Mouse (Mus musculus) limb, embryonic 12.5 days (tissue): ENCODE measurements around the gene Gprc5c. TPM values are rescaled to one million over a fixed set of nuclear protein-coding genes. Genes with fewer than 3 reads are reported as not detected.

Source experiments
- ATAC-seq: fragments of 200-750 bp; cut with Nextera tagmentation; 2 replicates; pipeline ENCODE4 v1.8.0; 2017; ENCODE audit warnings: low read depth, moderate TSS enrichment; ENCODE audit not compliant: insufficient number of reproducible peaks, insufficient read depth, low FRiP score, low TSS enrichment
- H3K27ac ChIP-seq: fragments of 300-500 bp; sonication (generic); 2 replicates; pipeline ENCODE4 v1.5.1; 2016; ENCODE audit warnings: mild to moderate bottlenecking, moderate library complexity
- H3K27me3 ChIP-seq: fragments of 300-500 bp; sonication (generic); 2 replicates; pipeline ENCODE4 v1.6.1; 2016; ENCODE audit warnings: mild to moderate bottlenecking, moderate library complexity
- H3K36me3 ChIP-seq: fragments of 300-500 bp; sonication (generic); 2 replicates; pipeline ENCODE4 v1.6.1; 2016; ENCODE audit warnings: mild to moderate bottlenecking, moderate library complexity
- H3K4me1 ChIP-seq: fragments of 300-500 bp; sonication (generic); replicated peaks from 2 replicates; pipeline ENCODE4 v1.6.1; 2016
- H3K4me2 ChIP-seq: fragments of 300-500 bp; sonication (generic); 2 replicates; pipeline ENCODE4 v1.6.1; 2016; ENCODE audit warnings: mild to moderate bottlenecking, moderate library complexity
- H3K4me3 ChIP-seq: fragments of 300-500 bp; sonication (generic); replicated peaks from 2 replicates; pipeline ENCODE4 v1.5.1; 2016; ENCODE audit warnings: mild to moderate bottlenecking
- H3K9ac ChIP-seq: fragments of 300-500 bp; sonication (generic); replicated peaks from 2 replicates; pipeline ENCODE4 v1.6.1; 2016; ENCODE audit warnings: mild to moderate bottlenecking, moderate library complexity
- H3K9me3 ChIP-seq: fragments of 300-500 bp; sonication (generic); 2 replicates; pipeline ENCODE4 v1.6.1; 2016; ENCODE audit warnings: mild to moderate bottlenecking, moderate library complexity
- WGBS: fragments of 180-500 bp; shearing (Covaris S2); methylation state at CpG from one replicate; pipeline ENCODE4 v1.1.7; 2016; 5-methylcytosine and 5-hydroxymethylcytosine counted together
- polyA plus RNA-seq: library from polyadenylated mRNA; unstranded; fragments of >200 nt; fragmentation: Nextera tagmentation; extraction: Ambion mirVana; gene quantifications from 2 replicates; pipeline ENCODE4 v1.2.1, GENCODE M21; 2016

Gene Gprc5c
- polyA plus RNA-seq, 1 experiment from 2014 or later: 50.7 TPM

DNA sequence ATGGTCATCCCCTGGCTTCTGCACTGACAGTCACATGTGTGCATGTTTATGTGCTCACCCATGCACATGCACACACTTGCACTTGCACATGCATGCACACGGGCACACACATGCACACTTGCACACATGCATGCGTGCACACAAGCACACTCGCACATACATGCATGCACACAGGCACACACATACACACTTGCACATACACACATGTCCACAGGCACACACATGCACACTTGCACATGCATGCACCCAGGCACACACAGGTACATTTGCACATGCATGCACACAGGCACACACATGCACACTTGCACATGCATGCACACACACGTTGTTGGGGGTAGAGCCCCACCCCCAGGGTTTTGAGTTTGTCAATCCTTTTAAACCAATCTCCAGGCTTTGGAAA, 34.0 kb upstream of the Gprc5c start:
- no peaks in the 10 kb centered on the region for H3K36me3 ChIP-seq
- no peak overlapping the region for H3K4me2 ChIP-seq
- no peaks in the 10 kb centered on the region for H3K27me3 ChIP-seq
- no peak overlapping the region for H3K4me3 ChIP-seq
- ATAC-seq: no peak
- peaks cover 23% of the 10 kb centered on the region for H3K4me1 ChIP-seq
- no peak overlapping the region for H3K27ac ChIP-seq
- H3K9ac ChIP-seq: no peak overlapping the region
- peaks cover 9% of the 10 kb centered on the region for H3K9me3 ChIP-seq
- WGBS: 92% methylated on average over 4 of the region's 4 CpGs

DNA sequence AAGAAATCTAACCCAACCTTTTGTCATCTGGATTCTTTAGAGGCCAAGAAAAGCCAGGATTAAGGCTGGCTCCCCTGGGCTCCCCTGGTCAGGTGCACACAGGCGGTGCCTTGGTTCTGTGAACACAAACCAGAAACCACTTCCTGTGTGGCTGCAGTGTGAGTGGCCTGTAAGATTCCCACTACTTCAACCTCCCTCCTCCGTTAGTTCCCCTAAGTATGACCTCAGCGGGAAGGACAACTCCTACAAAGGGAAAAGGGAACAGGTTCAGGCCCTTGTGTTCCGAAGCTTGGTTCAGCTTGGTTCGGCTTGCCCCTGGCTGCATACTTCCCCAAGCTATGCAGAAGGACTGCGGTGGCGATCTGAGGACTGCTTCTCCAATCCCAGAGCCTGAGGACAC, 32.8 kb upstream of the Gprc5c start:
- no peak overlapping the region for H3K4me3 ChIP-seq
- no peak overlapping the region for H3K27ac ChIP-seq
- ATAC-seq: no peak
- no peak overlapping the region for H3K9ac ChIP-seq
- H3K4me1 ChIP-seq: peaks cover 29% of the 10 kb centered on the region
- no peak overlapping the region for H3K4me2 ChIP-seq
- H3K27me3 ChIP-seq: no peaks in the 10 kb centered on the region
- H3K36me3 ChIP-seq: no peaks in the 10 kb centered on the region
- peaks cover 9% of the 10 kb centered on the region for H3K9me3 ChIP-seq
- WGBS: 95% methylated on average over 7 of the region's 7 CpGs

DNA sequence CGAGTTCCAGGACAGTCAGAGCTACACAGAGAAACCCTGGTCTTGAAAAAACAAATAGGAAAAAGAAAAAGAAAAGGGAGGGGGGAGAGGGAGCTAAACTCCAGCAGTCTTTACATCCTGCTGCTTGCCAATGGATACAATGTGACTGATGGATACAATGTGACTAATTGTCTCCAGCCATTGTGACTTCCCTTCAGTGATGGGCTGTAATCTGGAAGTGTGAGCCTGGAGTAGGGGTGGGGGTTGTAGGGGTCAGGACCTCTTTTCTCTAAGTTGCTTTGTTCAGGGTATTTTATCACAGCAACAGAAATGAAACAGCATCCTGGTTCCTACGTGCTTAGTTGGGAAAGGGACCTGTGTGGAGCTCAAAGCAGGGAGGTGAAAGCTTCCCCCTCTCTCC, 31.8 kb upstream of the Gprc5c start:
- Histone ChIP-seq H3K36me3 (no peaks in the 10 kb centered on the region), H3K27ac (0 out of 2 replicates have a peak overlapping the region, but pooled peaks have one; percentile 56)

DNA sequence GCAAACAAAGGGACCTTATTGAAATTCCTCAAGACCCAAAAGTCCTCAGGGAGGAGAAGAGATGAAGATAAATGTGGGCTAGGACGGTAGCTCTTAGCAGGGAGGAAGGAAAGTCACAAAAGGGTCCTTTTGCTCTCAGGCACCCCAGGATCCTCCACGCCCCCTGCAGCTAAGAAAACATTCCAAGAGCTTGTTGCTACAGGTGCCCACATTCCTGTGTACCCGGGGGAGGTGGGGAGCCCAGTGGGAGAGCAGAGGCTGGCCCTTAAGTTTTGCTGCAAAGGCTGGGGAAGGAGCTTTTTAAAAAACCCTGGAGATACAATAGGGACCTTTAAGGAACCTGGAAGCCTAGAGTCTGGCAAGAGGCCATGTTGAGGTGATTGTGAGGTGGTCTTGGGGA, 30.5 kb upstream of the Gprc5c start:
- H3K9me3 ChIP-seq: peaks cover 9% of the 10 kb centered on the region
- no peak overlapping the region for H3K4me2 ChIP-seq
- H3K27me3 ChIP-seq: no peaks in the 10 kb centered on the region
- no peak for ATAC-seq
- 0 out of 2 replicates have a peak overlapping the region, but pooled peaks have one; percentile 17 for H3K27ac ChIP-seq
- H3K4me3 ChIP-seq: no peak overlapping the region
- 44% methylated on average over 3 of the region's 3 CpGs for WGBS
- H3K36me3 ChIP-seq: no peaks in the 10 kb centered on the region
- no peak overlapping the region for H3K9ac ChIP-seq
- peaks cover 38% of the 10 kb centered on the region for H3K4me1 ChIP-seq

More for the DNA sequence above, 31.8 kb upstream of the Gprc5c start:
- no peaks in the 10 kb centered on the region for H3K27me3 ChIP-seq
- no peak overlapping the region for H3K9ac ChIP-seq
- peaks cover 38% of the 10 kb centered on the region for H3K4me1 ChIP-seq
- no peak overlapping the region for H3K4me2 ChIP-seq
- 40% methylated on average over 2 of the region's 2 CpGs for WGBS
- ATAC-seq: no peak
- peaks cover 9% of the 10 kb centered on the region for H3K9me3 ChIP-seq
- no peak overlapping the region for H3K4me3 ChIP-seq

DNA sequence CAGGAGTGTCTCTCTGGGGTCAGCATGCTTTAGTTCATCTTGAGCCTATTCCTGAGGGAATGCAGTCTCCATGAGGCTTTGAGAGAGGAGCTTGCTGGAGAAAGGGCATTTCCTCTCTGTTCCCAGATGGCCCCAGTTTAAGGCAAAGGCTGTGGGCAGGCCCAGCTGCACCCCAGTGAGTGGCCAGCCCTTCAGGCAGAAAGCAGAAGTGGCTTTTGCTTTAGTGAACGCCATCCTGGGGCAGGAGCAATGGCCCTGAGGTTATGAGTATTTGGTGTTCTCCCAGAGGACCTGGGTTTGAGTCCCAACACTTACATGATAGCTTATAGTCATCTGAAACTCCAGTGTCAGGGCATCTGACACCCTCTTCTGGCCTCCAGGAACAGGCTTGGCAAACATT, 29.6 kb upstream of the Gprc5c start:
- H3K4me1 ChIP-seq: peaks cover 38% of the 10 kb centered on the region
- ATAC-seq: no peak
- no peaks in the 10 kb centered on the region for H3K27me3 ChIP-seq
- no peaks in the 10 kb centered on the region for H3K36me3 ChIP-seq
- no peak overlapping the region for H3K9ac ChIP-seq
- 32% methylated on average over 1 of the region's 1 CpGs for WGBS
- peaks cover 9% of the 10 kb centered on the region for H3K9me3 ChIP-seq
- no peak overlapping the region for H3K27ac ChIP-seq
- H3K4me2 ChIP-seq: no peak overlapping the region
- no peak overlapping the region for H3K4me3 ChIP-seq

DNA sequence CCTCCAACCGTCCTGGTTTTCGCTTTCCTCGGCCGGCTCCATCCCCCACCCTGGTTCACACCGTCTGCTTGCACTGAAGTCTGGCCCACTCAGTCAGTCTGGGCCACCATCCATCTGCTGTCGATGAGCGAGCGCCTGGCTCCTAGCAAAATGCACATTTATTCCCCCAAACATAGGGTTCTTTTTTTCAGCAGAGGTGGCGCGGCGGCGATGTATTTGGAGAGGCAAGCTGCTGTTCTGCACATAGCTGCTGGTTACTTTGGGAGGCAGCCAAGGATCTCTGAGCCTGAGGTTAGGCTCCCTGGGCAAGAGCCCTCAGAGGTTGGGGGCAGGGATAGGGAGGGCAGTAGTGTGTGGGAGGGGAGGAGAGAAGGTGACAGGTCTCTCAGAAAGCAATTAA, 28.2 kb upstream of the Gprc5c start:
- ATAC-seq: peak; percentile 69; the same call in 1 of the 2 replicates
- no peaks in the 10 kb centered on the region for H3K27me3 ChIP-seq
- 47% methylated on average over 12 of the region's 12 CpGs for WGBS
- H3K9me3 ChIP-seq: peaks cover 9% of the 10 kb centered on the region
- no peak overlapping the region for H3K4me3 ChIP-seq
- peak overlapping the region; percentile 30 for H3K4me2 ChIP-seq
- no peaks in the 10 kb centered on the region for H3K36me3 ChIP-seq
- H3K27ac ChIP-seq: peak overlapping the region; percentile 87
- no peak overlapping the region for H3K9ac ChIP-seq
- peaks cover 38% of the 10 kb centered on the region for H3K4me1 ChIP-seq

DNA sequence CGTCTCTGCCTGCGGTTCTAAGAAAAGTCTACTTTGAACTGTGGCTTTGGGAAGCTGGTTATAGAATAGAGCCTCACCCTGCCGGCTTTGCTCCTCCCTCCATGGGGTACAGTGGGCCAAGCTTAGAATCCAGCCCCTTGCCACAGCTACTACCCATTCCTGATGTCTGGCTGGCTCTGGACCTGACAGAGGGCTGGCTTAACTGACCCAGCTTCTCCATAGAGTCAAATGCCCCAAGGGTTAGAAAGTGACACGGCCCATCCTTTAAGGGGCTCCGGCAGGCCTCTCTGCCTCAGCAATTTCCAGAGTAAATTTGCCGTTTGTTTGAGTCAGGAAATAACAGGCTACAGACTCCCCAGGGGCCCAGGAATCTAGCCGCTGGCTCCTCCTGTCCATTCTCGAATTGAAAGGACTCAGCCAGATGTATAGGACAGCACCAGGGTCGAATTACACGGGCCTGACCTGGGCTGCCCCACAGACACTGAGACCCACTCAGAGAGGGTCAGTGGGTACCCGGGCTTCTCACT, 27.7 kb upstream of the Gprc5c start:
- peak overlapping the region; percentile 32; the same call in 1 of the 2 replicates for H3K9ac ChIP-seq
- peaks cover 38% of the 10 kb centered on the region for H3K4me1 ChIP-seq
- under 1% methylated on average over 11 of the region's 11 CpGs for WGBS
- H3K9me3 ChIP-seq: peaks cover 5% of the 10 kb centered on the region
- no peaks in the 10 kb centered on the region for H3K36me3 ChIP-seq
- H3K27me3 ChIP-seq: no peaks in the 10 kb centered on the region
- H3K4me2 ChIP-seq: peak overlapping the region; percentile 30
- peak; percentile 60; the same call in 1 of the 2 replicates for ATAC-seq
- peak overlapping the region; percentile 87 for H3K27ac ChIP-seq
- no peak overlapping the region for H3K4me3 ChIP-seq

DNA sequence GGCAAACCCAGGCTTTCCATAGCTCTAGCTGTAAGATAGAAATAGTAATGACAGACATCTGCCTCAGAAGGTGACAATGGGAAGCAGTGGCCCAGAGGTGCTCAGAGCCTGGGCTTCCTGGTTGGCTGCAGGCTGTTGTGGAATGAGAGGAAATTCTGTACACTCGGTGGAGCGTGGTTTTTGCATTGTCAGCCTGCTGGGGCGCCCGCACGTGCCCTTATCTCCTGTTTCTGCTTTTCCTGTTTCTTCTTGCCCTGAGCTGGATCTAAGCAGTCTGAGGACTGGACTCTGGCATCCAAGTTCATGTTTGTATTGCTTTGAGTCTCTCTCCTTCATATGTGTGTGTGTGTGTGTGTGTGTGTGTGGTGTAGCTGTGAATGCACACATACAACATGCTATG, 24.3 kb upstream of the Gprc5c start:
- Histone ChIP-seq H3K4me1 (peaks cover 41% of the 10 kb centered on the region), H3K36me3 (no peaks in the 10 kb centered on the region), H3K9me3 (no peaks in the 10 kb centered on the region), H3K27ac (no peak overlapping the region), H3K27me3 (no peaks in the 10 kb centered on the region), H3K9ac (no peak overlapping the region), H3K4me3 (no peak overlapping the region), H3K4me2 (no peak overlapping the region)
- WGBS: 77% methylated on average over 5 of the region's 5 CpGs
- no peak for ATAC-seq

DNA sequence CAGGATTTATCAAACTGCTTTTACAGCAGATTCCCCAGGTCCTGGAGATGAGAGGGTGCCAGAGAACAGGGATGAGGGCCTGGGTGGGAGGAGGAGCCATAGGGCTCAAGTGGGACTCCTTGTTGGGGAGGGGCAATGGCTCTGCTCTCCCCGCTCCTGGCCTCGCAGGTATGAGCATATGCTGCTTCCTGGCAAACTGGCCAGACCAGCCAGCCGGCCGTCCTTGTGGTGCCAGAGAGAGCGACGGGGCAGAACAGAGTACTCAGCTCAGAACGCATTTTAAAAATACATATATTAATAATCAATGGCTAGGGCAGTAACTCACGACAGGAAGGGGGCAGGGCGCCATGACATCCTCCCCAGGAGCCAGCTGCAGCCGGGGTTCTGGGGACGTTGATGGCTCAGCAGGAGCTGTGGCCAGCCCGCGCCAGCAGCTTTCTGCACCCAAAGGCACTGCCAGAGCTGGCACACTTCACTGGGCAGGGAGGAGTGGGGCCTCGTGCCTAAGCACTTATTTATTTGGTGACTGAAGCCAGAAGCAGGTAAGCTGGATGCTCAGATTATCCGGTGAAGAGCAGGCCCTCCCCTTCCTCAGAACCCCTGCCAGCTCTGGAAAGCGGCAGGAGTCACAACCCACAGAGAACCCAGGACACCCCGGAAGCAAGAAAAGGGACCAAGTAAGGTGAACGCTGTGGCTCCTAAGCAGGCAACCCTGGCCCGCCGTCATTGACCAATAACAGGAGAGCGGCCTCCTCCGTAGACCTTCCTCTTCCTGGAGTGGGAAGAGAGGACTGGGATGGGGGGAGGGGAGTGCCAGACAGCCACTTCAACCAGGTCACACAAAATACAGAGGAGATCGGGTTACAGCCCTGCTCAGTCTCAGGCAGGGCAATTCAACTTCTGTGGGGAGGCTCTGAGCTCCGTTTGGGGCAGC, 21.2 kb upstream of the Gprc5c start:
- WGBS: 2% methylated on average over 24 of the region's 24 CpGs
- no peaks in the 10 kb centered on the region for H3K36me3 ChIP-seq
- peak overlapping the region; percentile 57 for H3K9ac ChIP-seq
- H3K27me3 ChIP-seq: no peaks in the 10 kb centered on the region
- peaks cover 22% of the 10 kb centered on the region for H3K4me1 ChIP-seq
- peak; percentile 98 for ATAC-seq
- peak overlapping the region; percentile 63 for H3K4me2 ChIP-seq
- H3K27ac ChIP-seq: peak overlapping the region; percentile 96
- H3K4me3 ChIP-seq: peak overlapping the region; percentile 31
- H3K9me3 ChIP-seq: no peaks in the 10 kb centered on the region

DNA sequence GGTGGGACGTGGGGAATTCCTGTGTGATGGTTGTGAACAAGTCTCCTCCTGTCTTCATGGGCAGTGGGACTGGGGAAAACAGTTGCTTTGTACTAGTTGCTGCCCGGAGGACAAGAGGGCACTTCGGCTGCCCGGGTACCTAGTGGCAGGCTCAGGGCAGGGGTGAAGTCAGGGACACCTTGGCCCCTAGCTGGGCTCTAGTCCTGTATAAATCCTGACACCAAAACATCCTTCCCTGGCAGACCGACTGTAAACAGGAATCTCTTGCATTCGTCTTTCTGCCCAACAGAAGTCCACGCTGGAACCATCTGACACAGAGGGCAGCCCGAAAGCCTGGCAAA, 20.5 kb upstream of the Gprc5c start:
- Histone ChIP-seq H3K4me2 (peak overlapping the region; percentile 63), H3K27me3 (no peaks in the 10 kb centered on the region), H3K9ac (peak overlapping the region; percentile 44; the same call in 1 of the 2 replicates), H3K27ac (peak overlapping the region; percentile 96), H3K4me3 (peak overlapping the region; percentile 31), H3K36me3 (no peaks in the 10 kb centered on the region), H3K4me1 (peaks cover 22% of the 10 kb centered on the region), H3K9me3 (no peaks in the 10 kb centered on the region)
- WGBS: 6% methylated on average over 8 of the region's 8 CpGs
- ATAC-seq: no peak; the same call in 1 of the 2 replicates

DNA sequence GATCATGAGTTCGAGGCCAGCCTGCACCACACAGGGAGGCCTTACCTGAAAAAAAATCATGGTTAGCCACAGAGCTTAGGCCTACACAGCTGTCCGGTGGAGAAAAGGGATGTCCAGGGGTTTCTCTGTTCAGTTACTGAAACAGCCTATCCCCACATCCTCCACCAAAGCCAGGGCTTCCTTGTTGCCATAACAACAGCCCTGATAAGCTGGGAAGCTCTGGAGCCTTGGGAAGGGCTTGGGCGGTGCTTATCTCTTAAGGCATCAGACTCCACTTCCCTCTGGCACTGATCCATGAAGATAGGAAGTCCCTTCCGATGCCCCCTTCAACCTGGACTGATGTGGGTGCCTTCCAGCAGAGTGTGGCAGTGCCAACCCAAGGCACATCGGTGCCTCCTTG, 17.8 kb upstream of the Gprc5c start:
- 61% methylated on average over 5 of the region's 5 CpGs for WGBS

More for the DNA sequence above, 17.8 kb upstream of the Gprc5c start:
- peaks cover 23% of the 10 kb centered on the region for H3K4me1 ChIP-seq
- no peaks in the 10 kb centered on the region for H3K27me3 ChIP-seq
- no peaks in the 10 kb centered on the region for H3K9me3 ChIP-seq
- no peak overlapping the region for H3K9ac ChIP-seq
- H3K36me3 ChIP-seq: no peaks in the 10 kb centered on the region
- no peak overlapping the region for H3K4me3 ChIP-seq
- H3K27ac ChIP-seq: no peak overlapping the region
- no peak for ATAC-seq
- no peak overlapping the region for H3K4me2 ChIP-seq
